Mouse (Mus musculus) testis, adult 2 months (tissue): ENCODE measurements around the gene Acss1. TPM values are rescaled to one million over a fixed set of nuclear protein-coding genes. Genes with fewer than 3 reads are reported as not detected.

Source experiments
- H3K27ac ChIP-seq: fragments of 200-500 bp; 2 replicates; pipeline ENCODE4 v1.5.1; 2012; ENCODE audit warnings: low read depth, low read length; ENCODE audit not compliant: control insufficient read depth, insufficient read depth
- H3K27me3 ChIP-seq: fragments of 200-500 bp; 2 replicates; pipeline ENCODE4 v1.6.1; 2012; ENCODE audit warnings: mild to moderate bottlenecking, low read length, moderate library complexity; ENCODE audit not compliant: control insufficient read depth, insufficient read depth
- H3K36me3 ChIP-seq: fragments of 200-500 bp; 2 replicates; pipeline ENCODE4 v1.6.1; 2012; ENCODE audit warnings: mild to moderate bottlenecking, low read length; ENCODE audit not compliant: control insufficient read depth, insufficient read depth
- H3K4me1 ChIP-seq: fragments of 200-500 bp; 2 replicates; pipeline ENCODE4 v1.6.1; 2012; ENCODE audit warnings: low read length; ENCODE audit not compliant: control insufficient read depth, insufficient read depth
- H3K4me3 ChIP-seq: fragments of 200-500 bp; 2 replicates; pipeline ENCODE4 v1.5.1; 2012; ENCODE audit warnings: low read depth, mild to moderate bottlenecking, low read length, moderate library complexity, mixed read lengths; ENCODE audit not compliant: control insufficient read depth
- CTCF ChIP-seq: fragments of 200-500 bp; IDR thresholded peaks from 2 replicates; pipeline ENCODE4 v1.5.1; 2012; ENCODE audit warnings: low read depth, mild to moderate bottlenecking, inconsistent platforms, low read length, moderate library complexity; ENCODE audit not compliant: control insufficient read depth, insufficient read depth, insufficient replicate concordance
- POLR2A ChIP-seq: fragments of 200-500 bp; IDR thresholded peaks from 2 replicates; pipeline ENCODE4 v1.6.1; 2012; ENCODE audit warnings: low read depth, mild to moderate bottlenecking, inconsistent platforms, low read length, moderate library complexity; ENCODE audit not compliant: control insufficient read depth
- polyA plus RNA-seq: library from polyadenylated mRNA; depleted of rRNA; stranded (reverse); fragments of >200 nt; gene quantifications from 2 replicates; pipeline ENCODE4 v1.2.3, GENCODE M21; 2012

The Acss1 gene
- polyA plus RNA-seq, 1 experiment: 14.6 TPM

DNA sequence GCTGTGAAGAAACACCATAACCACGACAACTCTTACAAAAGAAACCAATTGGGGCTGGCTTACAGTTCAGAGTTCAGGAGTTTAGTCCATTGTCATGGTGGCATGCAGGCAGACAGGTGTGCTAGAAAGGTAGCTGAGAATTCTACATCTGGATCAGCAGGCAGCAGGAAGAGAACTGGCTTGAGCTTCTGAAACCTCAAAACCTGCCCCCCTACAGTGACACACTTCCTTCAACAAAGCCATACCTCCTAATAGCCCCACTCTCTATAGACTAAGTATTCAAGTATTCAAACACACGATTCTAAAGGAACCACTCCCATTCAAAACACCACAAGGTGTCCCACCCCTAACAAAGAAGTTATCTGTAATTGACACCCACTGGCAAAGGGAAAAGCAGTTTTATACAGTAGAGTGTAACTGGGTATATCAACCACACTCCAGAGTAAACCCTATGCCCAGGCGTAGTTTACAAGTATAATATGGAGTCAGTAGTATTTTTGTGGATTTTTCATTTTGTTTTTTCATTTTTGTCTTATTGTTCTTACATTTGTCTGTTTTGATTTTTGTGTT lies 32.3 kb downstream of the Acss1 start:
- H3K27ac ChIP-seq: no peak overlapping the region
- no peak for TF ChIP-seq POLR2A
- no peak for TF ChIP-seq CTCF
- no peak overlapping the region for H3K4me3 ChIP-seq
- no peaks in the 10 kb centered on the region for H3K4me1 ChIP-seq
- H3K36me3 ChIP-seq: no peaks in the 10 kb centered on the region
- H3K27me3 ChIP-seq: no peaks in the 10 kb centered on the region

DNA sequence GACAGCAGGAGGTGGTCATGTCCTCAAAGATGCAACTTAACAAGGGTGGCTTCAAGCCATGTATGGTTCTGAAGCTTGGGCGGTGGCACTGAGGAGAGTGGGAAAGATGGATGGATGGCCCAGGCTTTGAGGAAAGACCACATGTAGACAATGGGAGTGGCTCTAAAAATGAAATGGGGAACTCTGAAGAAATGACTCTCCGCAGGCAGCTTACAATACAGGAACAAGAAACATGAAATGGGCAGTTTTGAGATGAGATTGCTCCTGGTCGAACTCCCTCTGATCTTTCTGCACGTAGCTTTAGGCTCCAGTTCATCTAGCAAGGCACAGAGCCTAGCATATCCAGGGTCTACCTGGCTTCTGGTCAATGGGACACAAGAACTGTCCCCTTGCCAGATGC lies 39.0 kb downstream of the Acss1 start:
- no peak overlapping the region for H3K27ac ChIP-seq
- TF ChIP-seq CTCF (no peak), POLR2A (no peak)
- no peaks in the 10 kb centered on the region for H3K4me1 ChIP-seq
- H3K36me3 ChIP-seq: no peaks in the 10 kb centered on the region
- no peaks in the 10 kb centered on the region for H3K27me3 ChIP-seq
- H3K4me3 ChIP-seq: no peak overlapping the region

GRCm38 (mm10) chr2:150627140-150627539 lies 41.2 kb downstream of the Acss1 start:
- Histone ChIP-seq H3K4me3 (no peak overlapping the region), H3K27ac (no peak overlapping the region), H3K36me3 (no peaks in the 10 kb centered on the region), H3K27me3 (no peaks in the 10 kb centered on the region), H3K4me1 (no peaks in the 10 kb centered on the region)
- TF ChIP-seq POLR2A (no peak), CTCF (no peak)

GRCm38 (mm10) chr2:150624926-150625325 lies 43.4 kb downstream of the Acss1 start:
- no peaks in the 10 kb centered on the region for H3K36me3 ChIP-seq
- TF ChIP-seq POLR2A (no peak), CTCF (no peak)

GRCm38 (mm10) chr2:150623957-150624356 lies 44.3 kb downstream of the Acss1 start:
- no peaks in the 10 kb centered on the region for H3K27me3 ChIP-seq
- no peak overlapping the region for H3K27ac ChIP-seq
- TF ChIP-seq POLR2A (no peak), CTCF (no peak)
- H3K4me1 ChIP-seq: no peaks in the 10 kb centered on the region
- H3K36me3 ChIP-seq: no peaks in the 10 kb centered on the region
- no peak overlapping the region for H3K4me3 ChIP-seq

More at GRCm38 (mm10) chr2:150624926-150625325, 43.4 kb downstream of the Acss1 start:
- Histone ChIP-seq H3K27me3 (no peaks in the 10 kb centered on the region), H3K4me1 (no peaks in the 10 kb centered on the region), H3K27ac (no peak overlapping the region), H3K4me3 (no peak overlapping the region)

DNA sequence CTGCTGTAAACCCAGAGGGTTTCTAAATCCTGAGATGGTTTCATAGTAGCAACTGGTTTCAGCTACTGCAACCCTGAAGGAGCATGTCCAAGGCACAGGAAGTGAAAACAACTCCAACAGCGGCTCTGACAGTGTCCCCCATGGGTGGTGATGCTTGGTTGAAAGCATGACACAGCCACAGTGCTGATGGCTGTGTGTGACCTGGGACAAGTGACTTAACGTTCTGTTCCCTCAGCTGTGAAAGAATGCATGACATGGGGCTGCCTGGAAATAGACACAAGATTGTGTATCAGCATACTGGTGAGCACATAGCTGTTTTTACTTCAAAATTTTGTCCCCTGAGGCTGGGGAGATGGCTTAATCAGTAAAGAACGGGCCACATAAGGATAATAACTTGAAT lies 46.6 kb downstream of the Acss1 start:
- Histone ChIP-seq H3K27me3 (no peaks in the 10 kb centered on the region), H3K4me3 (no peak overlapping the region), H3K36me3 (no peaks in the 10 kb centered on the region), H3K4me1 (no peaks in the 10 kb centered on the region), H3K27ac (no peak overlapping the region)
- TF ChIP-seq CTCF: no peak
- no peak for TF ChIP-seq POLR2A

GRCm38 (mm10) chr2:150610097-150610496 lies 58.2 kb downstream of the Acss1 start:
- TF ChIP-seq POLR2A (no peak), CTCF (no peak)
- Histone ChIP-seq H3K4me3 (no peak overlapping the region), H3K27ac (no peak overlapping the region), H3K4me1 (peaks cover 2% of the 10 kb centered on the region; the same call in 1 of the 2 replicates), H3K27me3 (no peaks in the 10 kb centered on the region), H3K36me3 (no peaks in the 10 kb centered on the region)
